Mouse (Mus musculus) erythroblast, embryonic 14.5 days (primary cell): Measurements from ENCODE around the gene Bmpr2.

ENCODE experiments used
- GATA1 ChIP-seq: IDR thresholded peaks from 2 replicates; pipeline ENCODE4 v1.6.1; 2012; ENCODE audit warnings: low read length, inconsistent platforms, mixed read lengths
- TAL1 ChIP-seq: IDR thresholded peaks from 3 replicates; pipeline ENCODE4 v1.6.1; 2012; ENCODE audit warnings: low read length, inconsistent platforms, mixed read lengths

GRCm38 (mm10) chr1:59766626-59767025 lies 3.4 kb downstream of the Bmpr2 start:
- TF ChIP-seq GATA1 (no peak), TAL1 (no peak)
